Mouse (Mus musculus) liver, adult 2 months (tissue): ENCODE data around the gene Gm37240. TPM values are rescaled to one million over a fixed set of nuclear protein-coding genes. Genes with fewer than 3 reads are reported as not detected.

Experiments
- DNase-seq: peaks from one replicate; pipeline ENCODE4 v3.0.0-alpha.2; 2011; ENCODE audit warnings: low read depth, low spot score; ENCODE audit errors: extremely low read depth
- H3K27ac ChIP-seq: fragments of 200-500 bp; replicated peaks from 2 replicates; pipeline ENCODE4 v1.5.1; 2012; ENCODE audit warnings: low read depth, mild to moderate bottlenecking, control low read depth, inconsistent platforms, low read length; ENCODE audit not compliant: insufficient read depth
- H3K27me3 ChIP-seq: fragments of 200-500 bp; 2 replicates; pipeline ENCODE4 v1.6.1; 2012; ENCODE audit warnings: mild to moderate bottlenecking, moderate library complexity, low read length, inconsistent platforms; ENCODE audit not compliant: control insufficient read depth, insufficient read depth
- H3K36me3 ChIP-seq: fragments of 200-500 bp; 2 replicates; pipeline ENCODE4 v1.6.1; 2012; ENCODE audit warnings: low read length, inconsistent platforms; ENCODE audit not compliant: control insufficient read depth, insufficient read depth
- H3K4me1 ChIP-seq: fragments of 200-500 bp; 2 replicates; pipeline ENCODE4 v1.6.1; 2011; ENCODE audit warnings: low read length; ENCODE audit not compliant: control insufficient read depth, insufficient read depth
- H3K4me3 ChIP-seq: fragments of 200-500 bp; 2 replicates; pipeline ENCODE4 v1.5.1; 2011; ENCODE audit warnings: low read depth, mild to moderate bottlenecking, control low read depth, low read length, moderate library complexity; ENCODE audit not compliant: insufficient read depth
- H3K79me2 ChIP-seq: fragments of 200-500 bp; 2 replicates; pipeline ENCODE4 v1.6.1; 2012; ENCODE audit warnings: inconsistent platforms, mild to moderate bottlenecking, low read length, moderate library complexity; ENCODE audit not compliant: control insufficient read depth, insufficient read depth
- H3K9ac ChIP-seq: fragments of 200-500 bp; 2 replicates; pipeline ENCODE4 v1.6.1; 2012; ENCODE audit warnings: low read depth, mild to moderate bottlenecking, control low read depth, inconsistent platforms, low read length
- CTCF ChIP-seq: fragments of 200-500 bp; IDR thresholded peaks from 2 replicates; pipeline ENCODE4 v1.5.1; 2011; ENCODE audit warnings: low read depth, low read length, control low read depth
- POLR2A ChIP-seq: fragments of 200-500 bp; IDR thresholded peaks from 2 replicates; pipeline ENCODE4 v1.6.1; 2011; ENCODE audit warnings: low read length, control low read depth; ENCODE audit not compliant: insufficient read depth; ENCODE audit errors: extremely low read depth
- WGBS: fragments of 180-500 bp; shearing (Covaris S2); methylation state at CpG from one replicate; pipeline ENCODE4 v1.1.7; 2018; 5-methylcytosine and 5-hydroxymethylcytosine counted together
- polyA plus RNA-seq: library from polyadenylated mRNA; depleted of rRNA; stranded (reverse); fragments of >200 nt; gene quantifications from 2 replicates; pipeline ENCODE4 v1.2.3, GENCODE M21; 2012
- total RNA-seq: library from RNA; depleted of rRNA; stranded (reverse); fragments of >200 nt; gene quantifications from 2 replicates; pipeline ENCODE4 v1.2.3, GENCODE M21; 2014

Gm37240 gene
- total and polyA plus RNA-seq, 2 experiments = 2.2 to 6.9 TPM

GRCm38 (mm10) chr3:84708469-84708868, 1178.8 kb downstream of the Gm37240 start:
- Histone ChIP-seq H3K36me3 (no peaks in the 10 kb centered on the region), H3K4me1 (no peaks in the 10 kb centered on the region), H3K27me3 (no peaks in the 10 kb centered on the region), H3K4me3 (no peak overlapping the region), H3K9ac (no peak overlapping the region), H3K27ac (no peak overlapping the region), H3K79me2 (no peaks in the 10 kb centered on the region)
- 88% methylated on average over 10 of the region's 10 CpGs for WGBS
- no peak for TF ChIP-seq CTCF
- no peak for TF ChIP-seq POLR2A
- DNase-seq = no peak

GRCm38 (mm10) chr3:84705224-84705623, 1182.1 kb downstream of the Gm37240 start:
- Histone ChIP-seq H3K4me1 (no peaks in the 10 kb centered on the region), H3K27me3 (no peaks in the 10 kb centered on the region), H3K79me2 (no peaks in the 10 kb centered on the region), H3K27ac (no peak overlapping the region), H3K36me3 (no peaks in the 10 kb centered on the region), H3K4me3 (no peak overlapping the region), H3K9ac (no peak overlapping the region)
- TF ChIP-seq CTCF (no peak), POLR2A (no peak)
- DNase-seq = no peak
- 88% methylated on average over 9 of the region's 9 CpGs for WGBS

- H3K79me2 ChIP-seq = no peaks in the 10 kb centered on the region
- H3K4me1 ChIP-seq = no peaks in the 10 kb centered on the region
- no peak overlapping the region for H3K27ac ChIP-seq
- H3K27me3 ChIP-seq = no peaks in the 10 kb centered on the region
- DNase-seq = no peak
- no peaks in the 10 kb centered on the region for H3K36me3 ChIP-seq
- TF ChIP-seq CTCF (no peak), POLR2A (no peak)
- no peak overlapping the region for H3K4me3 ChIP-seq
- WGBS = 85% methylated on average over 11 of the region's 11 CpGs
- H3K9ac ChIP-seq = no peak overlapping the region
These were observed 1184.1 kb downstream of the Gm37240 start for GRCm38 (mm10) chr3:84703083-84703810.

GRCm38 (mm10) chr3:84701964-84702363, 1185.4 kb downstream of the Gm37240 start:
- no peaks in the 10 kb centered on the region for H3K36me3 ChIP-seq
- WGBS = 93% methylated on average over 5 of the region's 5 CpGs
- H3K79me2 ChIP-seq = no peaks in the 10 kb centered on the region
- no peaks in the 10 kb centered on the region for H3K27me3 ChIP-seq
- DNase-seq = no peak
- H3K4me1 ChIP-seq = no peaks in the 10 kb centered on the region
- H3K9ac ChIP-seq = no peak overlapping the region
- TF ChIP-seq POLR2A (no peak), CTCF (no peak)
- no peak overlapping the region for H3K27ac ChIP-seq
- H3K4me3 ChIP-seq = no peak overlapping the region

GRCm38 (mm10) chr3:84701509-84701908, 1185.8 kb downstream of the Gm37240 start:
- no peaks in the 10 kb centered on the region for H3K36me3 ChIP-seq
- H3K4me1 ChIP-seq = no peaks in the 10 kb centered on the region
- DNase-seq = no peak
- no peaks in the 10 kb centered on the region for H3K79me2 ChIP-seq
- H3K27ac ChIP-seq = no peak overlapping the region
- H3K27me3 ChIP-seq = no peaks in the 10 kb centered on the region
- 87% methylated on average over 2 of the region's 2 CpGs for WGBS
- no peak overlapping the region for H3K9ac ChIP-seq
- TF ChIP-seq POLR2A = no peak
- no peak for TF ChIP-seq CTCF
- H3K4me3 ChIP-seq = no peak overlapping the region

GRCm38 (mm10) chr3:84696428-84696917, 1190.8 kb downstream of the Gm37240 start:
- no peak for TF ChIP-seq CTCF
- no peak for TF ChIP-seq POLR2A

More at GRCm38 (mm10) chr3:84696428-84696917, 1190.8 kb downstream of the Gm37240 start:
- Histone ChIP-seq H3K4me1 (no peaks in the 10 kb centered on the region), H3K9ac (no peak overlapping the region), H3K4me3 (no peak overlapping the region), H3K79me2 (no peaks in the 10 kb centered on the region), H3K27me3 (no peaks in the 10 kb centered on the region), H3K27ac (no peak overlapping the region), H3K36me3 (no peaks in the 10 kb centered on the region)
- no peak for DNase-seq
- WGBS = 60% methylated on average over 18 of the region's 18 CpGs
